Mouse (Mus musculus): Measurements from ENCODE around the gene Psmd13.

GRCm38 (mm10) chr7:140860728-140861127 is 21.0 kb upstream of the Psmd13 start:
- TF ChIP-seq CTCF (IDR thresholded peaks at IDR 0.05; ENCODE audit: extremely low read depth, insufficient read depth, low read length), result no peak
- TF ChIP-seq POLR2A (IDR thresholded peaks at IDR 0.05; ENCODE audit: extremely low read depth, insufficient read depth, low read length), result no peak

Measured in cortical plate, adult 2 months (tissue).